Mouse (Mus musculus) small intestine, adult 2 months (tissue): ENCODE results near the gene Por.

Source experiments
- CTCF ChIP-seq: fragments of 200-500 bp; IDR thresholded peaks from 2 replicates; pipeline ENCODE4 v1.5.1; 2012; ENCODE audit warnings: low read depth, mild to moderate bottlenecking, control low read depth, inconsistent platforms, low read length, moderate library complexity, mixed read lengths; ENCODE audit not compliant: insufficient replicate concordance, insufficient read length; ENCODE audit errors: extremely low read depth
- POLR2A ChIP-seq: fragments of 200-500 bp; IDR thresholded peaks from 2 replicates; pipeline ENCODE4 v1.6.1; 2012; ENCODE audit warnings: low read depth, mild to moderate bottlenecking, control low read depth, inconsistent platforms, low read length, moderate library complexity

- no peak for TF ChIP-seq CTCF
- TF ChIP-seq POLR2A: no peak; the same call in 1 of the 2 replicates
Observed at GRCm38 (mm10) chr5:135777796-135778470, 108.1 kb downstream of the Por start, which contains the start of gene Styxl1.
